Mouse (Mus musculus): Measurements from ENCODE around the gene Vmn1r208.
"Not testable (repeated sequence)": the region's sequence is repeated elsewhere in the genome, so short reads cannot be mapped to it uniquely, and the experiment has no call there.

The Vmn1r208 gene

GRCm38 (mm10) chr13:22777300-22777699, at the start of gene Vmn1r208:
TSS of gene Vmn1r208 (minus strand) at chr13:22777400.
- DNase-seq (ENCODE audit: low spot score in 2 of 2) = not testable (repeated sequence)

DNA sequence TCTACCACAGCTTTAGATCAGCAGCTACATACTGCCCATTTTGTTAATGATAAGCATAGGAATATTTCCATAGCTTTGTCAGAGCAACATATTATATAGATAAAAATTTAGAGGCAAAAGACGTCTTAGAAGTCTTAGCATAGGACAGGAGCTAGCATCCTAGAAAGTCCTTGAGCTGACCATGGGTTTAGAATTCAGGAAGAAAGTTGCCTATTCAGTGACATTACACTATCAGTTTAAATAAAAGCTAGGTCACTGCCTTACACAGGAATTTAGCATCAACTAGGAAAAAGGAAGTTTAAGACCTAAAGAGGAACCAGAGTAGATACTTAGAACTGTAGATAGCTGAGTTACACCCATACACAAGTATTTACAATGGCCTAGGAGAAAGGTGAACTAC, 44.4 kb upstream of the Vmn1r208 start:
- not testable (repeated sequence) for DNase-seq (ENCODE audit: low spot score in 2 of 2)

- not testable (repeated sequence) for DNase-seq (ENCODE audit: low spot score in 2 of 2)
Observed at GRCm38 (mm10) chr13:22809582-22809981, 32.4 kb upstream of the Vmn1r208 start, which contains the start of gene Vmn1r209. TSS of gene Vmn1r209 (minus strand) at chr13:22809682.

GRCm38 (mm10) chr13:22788096-22788495, 10.9 kb upstream of the Vmn1r208 start:
- not testable (repeated sequence) for DNase-seq (ENCODE audit: low spot score in 2 of 2)

- not testable (repeated sequence) for DNase-seq (ENCODE audit: low spot score in 2 of 2)
Observed at GRCm38 (mm10) chr13:22784159-22784558, 7.0 kb upstream of the Vmn1r208 start.

DNA sequence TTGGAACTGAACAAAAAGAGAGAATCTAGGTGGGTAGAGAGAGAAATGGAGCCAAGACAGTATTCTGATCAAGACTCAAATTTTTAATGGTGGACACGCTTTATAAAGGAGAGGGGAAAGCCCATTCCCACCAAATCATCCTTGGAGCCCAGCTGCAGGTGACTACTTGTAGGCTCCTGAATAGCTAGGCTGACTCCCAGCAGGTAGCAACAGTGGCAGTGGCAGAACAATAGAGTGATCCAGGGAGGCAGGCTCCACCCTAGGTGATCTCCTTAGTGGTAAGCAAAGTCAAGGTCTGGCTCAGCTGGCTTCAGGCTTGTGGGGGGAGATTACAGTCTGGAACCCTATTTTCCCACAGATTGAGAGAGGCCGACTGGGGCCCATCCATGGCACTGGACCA, 5.6 kb downstream of the Vmn1r208 start:
- not testable (repeated sequence) for DNase-seq (ENCODE audit: low spot score in 2 of 2)

- DNase-seq (ENCODE audit: low spot score in 2 of 2) = no peak
Observed at GRCm38 (mm10) chr13:22747524-22747923, 29.7 kb downstream of the Vmn1r208 start.

- not testable (repeated sequence) for DNase-seq (ENCODE audit: low spot score in 2 of 2)
Observed at GRCm38 (mm10) chr13:22729529-22729928, 47.7 kb downstream of the Vmn1r208 start, which contains the start of gene Vmn1r207-ps. TSS of gene Vmn1r207-ps (minus strand) at chr13:22729629.

All from urinary bladder, postnatal 36 days (tissue).